Mouse (Mus musculus) heart, adult 2 months (tissue): ENCODE measurements at regions not wholly inside any gene's neighbourhood (a gene's known extent, or its start where the extent isn't known, plus 50 kb on each side); places are given as distances from the start of the nearest gene placed in this dataset.

Source experiments
- DNase-seq, 2 experiments: peaks; one replicate each; pipeline ENCODE4 v3.0.0; 2021
- H3K27ac ChIP-seq: fragments of 200-600 bp; 2 replicates; pipeline ENCODE4 v1.8.1; 2022
- H3K27me3 ChIP-seq: fragments of 200-500 bp; 2 replicates; pipeline ENCODE4 v1.6.1; 2012; ENCODE audit warnings: mild to moderate bottlenecking, low read length, inconsistent platforms, mixed read lengths; ENCODE audit not compliant: control insufficient read depth, insufficient read depth
- H3K36me3 ChIP-seq: fragments of 200-500 bp; 2 replicates; pipeline ENCODE4 v1.6.1; 2012; ENCODE audit warnings: low read length, inconsistent platforms; ENCODE audit not compliant: control insufficient read depth, insufficient read depth
- H3K4me1 ChIP-seq: fragments of 200-500 bp; 2 replicates; pipeline ENCODE4 v1.6.1; 2011; ENCODE audit warnings: low read length; ENCODE audit not compliant: control insufficient read depth, insufficient read depth
- H3K4me3 ChIP-seq: fragments of 200-600 bp; 2 replicates; pipeline ENCODE4 v1.8.1; 2022
- H3K79me2 ChIP-seq: fragments of 200-500 bp; replicated peaks from 2 replicates; pipeline ENCODE4 v1.6.1; 2012; ENCODE audit warnings: mild to moderate bottlenecking, inconsistent platforms, low read length, moderate library complexity, mixed read lengths; ENCODE audit not compliant: control insufficient read depth, insufficient read depth
- H3K9ac ChIP-seq: fragments of 200-500 bp; 2 replicates; pipeline ENCODE4 v1.6.1; 2012; ENCODE audit warnings: low read depth, mild to moderate bottlenecking, control low read depth, inconsistent platforms, low read length, mixed read lengths
- CTCF ChIP-seq: fragments of 200-600 bp; IDR thresholded peaks from 2 replicates; pipeline ENCODE4 v1.8.1; 2022; ENCODE audit warnings: antibody characterized with exemption, mild to moderate bottlenecking, moderate library complexity
- EP300 ChIP-seq: fragments of 200-500 bp; IDR thresholded peaks from 2 replicates; pipeline ENCODE4 v1.6.1; 2011; ENCODE audit warnings: low read depth, low read length, control low read depth; ENCODE audit not compliant: insufficient read depth
- POLR2A ChIP-seq: fragments of 200-500 bp; IDR thresholded peaks from 2 replicates; pipeline ENCODE4 v1.6.1; 2011; ENCODE audit warnings: mild to moderate bottlenecking, low read depth, low read length, control low read depth; ENCODE audit not compliant: insufficient read depth
- WGBS: fragments of 180-500 bp; shearing (Covaris S2); methylation state at CpG from one replicate; pipeline ENCODE4 v1.1.7; 2018; 5-methylcytosine and 5-hydroxymethylcytosine counted together
- intact Hi-C: fragments of 180-260 bp; cut with DNase I; formaldehyde crosslinking; loops from one replicate; pipeline ENCODE4 v1.15.1; 2025

GRCm38 (mm10) chr2:84072881-84073583 lies 82.7 kb downstream of the Gm13691 start:
- TF ChIP-seq CTCF: no peak
- TF ChIP-seq EP300: no peak
- TF ChIP-seq POLR2A: no peak
- Histone ChIP-seq H3K27me3 (no peaks in the 10 kb centered on the region), H3K36me3 (no peaks in the 10 kb centered on the region), H3K9ac (no peak overlapping the region), H3K79me2 (no peaks in the 10 kb centered on the region), H3K4me1 (no peaks in the 10 kb centered on the region), H3K4me3 (no peak overlapping the region), H3K27ac (no peak overlapping the region)
- DNase-seq: no peak
- WGBS: 53% methylated on average over 8 of the region's 8 CpGs
- intact Hi-C loops: loop anchor here (5.0 kb wide), 1 partner anchor 109 kb away; no protein-coding TSS in a partner anchor

- Histone ChIP-seq H3K79me2 (no peaks in the 10 kb centered on the region), H3K4me3 (no peak overlapping the region), H3K36me3 (no peaks in the 10 kb centered on the region), H3K27ac (no peak overlapping the region), H3K9ac (no peak overlapping the region), H3K4me1 (no peaks in the 10 kb centered on the region), H3K27me3 (no peaks in the 10 kb centered on the region)
- WGBS: 80% methylated on average over 3 of the region's 3 CpGs
- intact Hi-C loops: no loop called here
- no peak for DNase-seq
- TF ChIP-seq EP300 (no peak), POLR2A (no peak), CTCF (no peak)
These were observed 85.6 kb downstream of the Gm13691 start for GRCm38 (mm10) chr2:84075944-84076343.

GRCm38 (mm10) chr2:84079284-84079683 lies 88.9 kb downstream of the Gm13691 start:
- no peak for TF ChIP-seq CTCF
- no peak for TF ChIP-seq POLR2A
- no peak for TF ChIP-seq EP300

GRCm38 (mm10) chr2:84080228-84080627 lies 89.9 kb downstream of the Gm13691 start:
- Histone ChIP-seq H3K4me1 (no peaks in the 10 kb centered on the region), H3K79me2 (no peaks in the 10 kb centered on the region), H3K9ac (no peak overlapping the region), H3K36me3 (no peaks in the 10 kb centered on the region), H3K4me3 (no peak overlapping the region), H3K27ac (no peak overlapping the region), H3K27me3 (no peaks in the 10 kb centered on the region)
- intact Hi-C loops: no loop called here
- TF ChIP-seq EP300 (no peak), POLR2A (no peak), CTCF (no peak)
- DNase-seq: no peak
- WGBS: 61% methylated on average over 3 of the region's 3 CpGs

More at GRCm38 (mm10) chr2:84079284-84079683, 88.9 kb downstream of the Gm13691 start:
- Histone ChIP-seq H3K4me1 (no peaks in the 10 kb centered on the region), H3K27me3 (no peaks in the 10 kb centered on the region), H3K9ac (no peak overlapping the region), H3K27ac (no peak overlapping the region), H3K79me2 (no peaks in the 10 kb centered on the region), H3K4me3 (no peak overlapping the region), H3K36me3 (no peaks in the 10 kb centered on the region)
- WGBS: 49% methylated on average over 8 of the region's 8 CpGs
- no peak for DNase-seq
- intact Hi-C loops: no loop called here

GRCm38 (mm10) chr2:84094751-84095150 lies 104.4 kb downstream of the Gm13691 start:
- H3K9ac ChIP-seq: no peak overlapping the region
- H3K27me3 ChIP-seq: no peaks in the 10 kb centered on the region
- no peak overlapping the region for H3K27ac ChIP-seq
- H3K36me3 ChIP-seq: no peaks in the 10 kb centered on the region
- H3K4me3 ChIP-seq: no peak overlapping the region
- TF ChIP-seq POLR2A (no peak), CTCF (no peak), EP300 (no peak)
- DNase-seq: no peak
- no peaks in the 10 kb centered on the region for H3K79me2 ChIP-seq
- 74% methylated on average over 1 of the region's 1 CpGs for WGBS
- intact Hi-C loops: no loop called here
- H3K4me1 ChIP-seq: no peaks in the 10 kb centered on the region

GRCm38 (mm10) chr2:84098746-84099145 lies 108.4 kb downstream of the Gm13691 start:
- H3K4me3 ChIP-seq: no peak overlapping the region
- DNase-seq: no peak
- no peaks in the 10 kb centered on the region for H3K4me1 ChIP-seq
- H3K27ac ChIP-seq: no peak overlapping the region
- H3K36me3 ChIP-seq: no peaks in the 10 kb centered on the region
- H3K79me2 ChIP-seq: no peaks in the 10 kb centered on the region
- intact Hi-C loops: no loop called here
- no peaks in the 10 kb centered on the region for H3K27me3 ChIP-seq
- no peak for TF ChIP-seq CTCF
- no peak for TF ChIP-seq POLR2A
- TF ChIP-seq EP300: no peak
- WGBS: 87% methylated on average over 4 of the region's 4 CpGs
- no peak overlapping the region for H3K9ac ChIP-seq
